Mouse (Mus musculus) liver, embryonic 14.5 days (tissue): Measurements from ENCODE around the gene Ppig.

ENCODE experiments used
- CTCF ChIP-seq: IDR thresholded peaks from 2 replicates; pipeline ENCODE4 v1.5.1; 2016; ENCODE audit warnings: antibody characterized with exemption, low read depth, control low read depth
- EP300 ChIP-seq: IDR thresholded peaks from 2 replicates; pipeline ENCODE4 v1.6.1; 2016; ENCODE audit warnings: antibody characterized with exemption, low read depth

- TF ChIP-seq CTCF: no peak
- no peak for TF ChIP-seq EP300
Measured at GRCm38 (mm10) chr2:69684488-69684887, 37.9 kb upstream of the Ppig start.
